Mouse (Mus musculus) adrenal gland, postnatal 36 days (tissue): ENCODE results near the gene C130074G19Rik. TPM values are rescaled to one million over a fixed set of nuclear protein-coding genes. Genes with fewer than 3 reads are reported as not detected.

Source experiments
- DNase-seq, 2 experiments: peaks; one replicate each; pipeline ENCODE4 v3.0.0; 2021; ENCODE audit warnings: mixed read lengths in 1 of 2
- total RNA-seq, 2 experiments: library from RNA; stranded (reverse); gene quantifications; 2 replicates each; pipeline ENCODE4 v1.2.3; 2021

Gene C130074G19Rik
- total RNA-seq, 2 experiments from 2014 or later = 26.6 to 32.5 TPM

GRCm38 (mm10) chr1:184873910-184874309 lies 9.1 kb downstream of the C130074G19Rik start:
- DNase-seq = peak; percentile 32 to 58

GRCm38 (mm10) chr1:184872069-184872819 lies 10.8 kb downstream of the C130074G19Rik start:
- no peak for DNase-seq

- peak; percentile 19 to 53 for DNase-seq
Measured at GRCm38 (mm10) chr1:184871506-184871905, 11.5 kb downstream of the C130074G19Rik start.

GRCm38 (mm10) chr1:184870646-184871385 lies 12.2 kb downstream of the C130074G19Rik start:
- no peak for DNase-seq

GRCm38 (mm10) chr1:184869939-184870565 lies 13.0 kb downstream of the C130074G19Rik start:
- DNase-seq = peak; percentile 64 to 82

- no peak for DNase-seq
Measured at GRCm38 (mm10) chr1:184867640-184868120, 15.3 kb downstream of the C130074G19Rik start.

- peak; percentile 39 to 64 for DNase-seq
Measured at GRCm38 (mm10) chr1:184864381-184864801, 18.6 kb downstream of the C130074G19Rik start.

- DNase-seq = no peak
Measured at GRCm38 (mm10) chr1:184862636-184863035, 20.4 kb downstream of the C130074G19Rik start.

- DNase-seq = no peak
Measured at GRCm38 (mm10) chr1:184861551-184861950, 21.5 kb downstream of the C130074G19Rik start.

GRCm38 (mm10) chr1:184860276-184860675 lies 22.7 kb downstream of the C130074G19Rik start:
- peak in 1 of 2 experiments; percentile 36 for DNase-seq

GRCm38 (mm10) chr1:184858253-184858652 lies 24.8 kb downstream of the C130074G19Rik start:
- DNase-seq = no peak

GRCm38 (mm10) chr1:184857216-184857615 lies 25.8 kb downstream of the C130074G19Rik start:
- no peak for DNase-seq

GRCm38 (mm10) chr1:184853922-184854321 lies 29.1 kb downstream of the C130074G19Rik start:
- DNase-seq = peak in 1 of 2 experiments; percentile 26

GRCm38 (mm10) chr1:184853339-184853738 lies 29.7 kb downstream of the C130074G19Rik start:
- peak; percentile 83 to 87 for DNase-seq

GRCm38 (mm10) chr1:184851741-184852618 lies 31.0 kb downstream of the C130074G19Rik start:
- DNase-seq = peak; percentile 80 to 87

- peak in 1 of 2 experiments; percentile 40 for DNase-seq
Measured at GRCm38 (mm10) chr1:184851166-184851565, 31.9 kb downstream of the C130074G19Rik start.

GRCm38 (mm10) chr1:184846973-184847372 lies 36.0 kb downstream of the C130074G19Rik start:
- DNase-seq = no peak

GRCm38 (mm10) chr1:184846092-184846750 lies 36.8 kb downstream of the C130074G19Rik start, which contains the start of gene Marc2:
Gene Marc2, minus strand, starts transcription at chr1:184846451.
- no peak for DNase-seq

GRCm38 (mm10) chr1:184845111-184846071 lies 37.6 kb downstream of the C130074G19Rik start:
- peak; percentile 96 to 97 for DNase-seq
